Mouse (Mus musculus) embryonic facial prominence, embryonic 13.5 days (tissue): ENCODE results near the gene Arpc3. TPM values are rescaled to one million over a fixed set of nuclear protein-coding genes. Genes with fewer than 3 reads are reported as not detected.
"Not testable (repeated sequence)": the region's sequence is repeated elsewhere in the genome, so short reads cannot be mapped to it uniquely, and the experiment has no call there.

ENCODE experiments used
- ATAC-seq: fragments of 200-750 bp; cut with Nextera tagmentation; 2 replicates; pipeline ENCODE4 v1.8.0; 2017; ENCODE audit warnings: low read depth; ENCODE audit not compliant: insufficient number of reproducible peaks, insufficient read depth, low FRiP score, low TSS enrichment
- H3K27ac ChIP-seq: fragments of 300-500 bp; sonication (generic); 2 replicates; pipeline ENCODE4 v1.5.1; 2015; ENCODE audit warnings: moderate library complexity, mild to moderate bottlenecking, inconsistent platforms
- H3K27me3 ChIP-seq: fragments of 300-500 bp; sonication (generic); 2 replicates; pipeline ENCODE4 v1.6.1; 2015; ENCODE audit warnings: mild to moderate bottlenecking, inconsistent platforms
- H3K36me3 ChIP-seq: fragments of 300-500 bp; sonication (generic); 2 replicates; pipeline ENCODE4 v1.6.1; 2015; ENCODE audit warnings: mild to moderate bottlenecking, inconsistent platforms
- H3K4me1 ChIP-seq: fragments of 300-500 bp; sonication (generic); 2 replicates; pipeline ENCODE4 v1.6.1; 2015; ENCODE audit warnings: inconsistent platforms
- H3K4me2 ChIP-seq: fragments of 300-500 bp; sonication (generic); 2 replicates; pipeline ENCODE4 v1.6.1; 2015; ENCODE audit warnings: moderate library complexity, mild to moderate bottlenecking, inconsistent platforms
- H3K4me3 ChIP-seq: fragments of 300-500 bp; sonication (generic); 2 replicates; pipeline ENCODE4 v1.5.1; 2015; ENCODE audit warnings: mild to moderate bottlenecking, inconsistent platforms
- H3K9ac ChIP-seq: fragments of 300-500 bp; sonication (generic); 2 replicates; pipeline ENCODE4 v1.6.1; 2015; ENCODE audit warnings: mild to moderate bottlenecking, inconsistent platforms
- H3K9me3 ChIP-seq: fragments of 300-500 bp; sonication (generic); 2 replicates; pipeline ENCODE4 v1.6.1; 2016; ENCODE audit warnings: inconsistent platforms
- WGBS: fragments of 180-500 bp; shearing (Covaris S2); methylation state at CpG from one replicate; pipeline ENCODE4 v1.1.7; 2015; ENCODE audit warnings: mixed read lengths; 5-methylcytosine and 5-hydroxymethylcytosine counted together
- polyA plus RNA-seq: library from polyadenylated mRNA; unstranded; fragments of >200 nt; fragmentation: Nextera tagmentation; extraction: Ambion mirVana; gene quantifications from 2 replicates; pipeline ENCODE4 v1.2.1, GENCODE M21; 2015

The Arpc3 gene
- polyA plus RNA-seq, 1 experiment from 2014 or later: 109 TPM

GRCm38 (mm10) chr5:122457054-122457453 is 65.4 kb downstream of the Arpc3 start:
- not testable (repeated sequence) for H3K27ac ChIP-seq, H3K27me3 ChIP-seq, ATAC-seq, H3K9me3 ChIP-seq, H3K9ac ChIP-seq, H3K4me1 ChIP-seq, H3K4me3 ChIP-seq, H3K4me2 ChIP-seq
- H3K36me3 ChIP-seq: peaks cover 98% of the 10 kb centered on the region
- 84% methylated on average over 9 of the region's 9 CpGs for whole genome bisulfite sequencing

- Histone ChIP-seq H3K4me3 (no peak overlapping the region), H3K9ac (no peak overlapping the region), H3K4me1 (no peaks in the 10 kb centered on the region), H3K4me2 (no peak overlapping the region), H3K36me3 (peaks cover 98% of the 10 kb centered on the region), H3K27me3 (no peaks in the 10 kb centered on the region), H3K27ac (no peak overlapping the region), H3K9me3 (no peaks in the 10 kb centered on the region)
- no peak for ATAC-seq
- 90% methylated on average over 4 of the region's 4 CpGs for WGBS
Observed at GRCm38 (mm10) chr5:122458066-122458465, 66.4 kb downstream of the Arpc3 start.

- 93% methylated on average over 5 of the region's 5 CpGs for WGBS
Observed at GRCm38 (mm10) chr5:122459335-122459734, 67.7 kb downstream of the Arpc3 start.

GRCm38 (mm10) chr5:122460656-122461055 is 69.0 kb downstream of the Arpc3 start:
- Histone ChIP-seq H3K9ac (no peak overlapping the region), H3K4me1 (no peaks in the 10 kb centered on the region), H3K9me3 (no peaks in the 10 kb centered on the region), H3K27ac (no peak overlapping the region), H3K4me2 (no peak overlapping the region), H3K4me3 (no peak overlapping the region), H3K36me3 (peaks cover 98% of the 10 kb centered on the region), H3K27me3 (no peaks in the 10 kb centered on the region)
- no peak for ATAC-seq
- 88% methylated on average over 11 of the region's 11 CpGs for WGBS

More at GRCm38 (mm10) chr5:122459335-122459734, 67.7 kb downstream of the Arpc3 start:
- no peak overlapping the region for H3K9ac ChIP-seq
- peaks cover 98% of the 10 kb centered on the region for H3K36me3 ChIP-seq
- H3K4me2 ChIP-seq: no peak overlapping the region
- no peak overlapping the region for H3K4me3 ChIP-seq
- no peak for ATAC-seq
- no peaks in the 10 kb centered on the region for H3K4me1 ChIP-seq
- no peak overlapping the region for H3K27ac ChIP-seq
- no peaks in the 10 kb centered on the region for H3K27me3 ChIP-seq
- no peaks in the 10 kb centered on the region for H3K9me3 ChIP-seq

GRCm38 (mm10) chr5:122461431-122461830 is 69.8 kb downstream of the Arpc3 start:
- Histone ChIP-seq H3K27ac (no peak overlapping the region), H3K27me3 (no peaks in the 10 kb centered on the region), H3K36me3 (peaks cover 99% of the 10 kb centered on the region), H3K9ac (no peak overlapping the region), H3K9me3 (no peaks in the 10 kb centered on the region), H3K4me1 (no peaks in the 10 kb centered on the region), H3K4me2 (no peak overlapping the region), H3K4me3 (no peak overlapping the region)
- no peak for ATAC-seq
- 91% methylated on average over 9 of the region's 9 CpGs for WGBS

Other genes starting within 250 kb of the Arpc3 start
- 237 and 249 TPM in 2 replicates for gene Ppp1cc, start 233.6 kb upstream of the Arpc3 start, polyA plus RNA-seq
- gene Hvcn1, start 185.1 kb upstream of the Arpc3 start, polyA plus RNA-seq: 8.6 and 10.0 TPM in 2 replicates
- gene Tctn1, start 127.4 kb upstream of the Arpc3 start, polyA plus RNA-seq: 5.0 and 8.0 TPM in 2 replicates
- gene Pptc7, start 107.5 kb upstream of the Arpc3 start, polyA plus RNA-seq: 9.2 TPM in 2 replicates
- gene Rad9b, start 37.6 kb upstream of the Arpc3 start, polyA plus RNA-seq: 17.1 and 21.4 TPM in 2 replicates
- 191 and 192 TPM in 2 replicates for gene Vps29, start 37.5 kb upstream of the Arpc3 start, polyA plus RNA-seq
- gene Gpn3, start 20.0 kb upstream of the Arpc3 start, polyA plus RNA-seq: 77.6 and 85.1 TPM in 2 replicates
- gene Fam216a, start 19.5 kb upstream of the Arpc3 start, polyA plus RNA-seq: 85.9 and 86.9 TPM in 2 replicates
- gene Anapc7, start 29.8 kb downstream of the Arpc3 start, polyA plus RNA-seq: 54.5 and 55.6 TPM in 2 replicates
- gene Atp2a2, start 110.3 kb downstream of the Arpc3 start, polyA plus RNA-seq: 26.8 and 28.3 TPM in 2 replicates
- gene Ift81, start 222.6 kb downstream of the Arpc3 start, polyA plus RNA-seq: 48.2 and 49.9 TPM in 2 replicates